Mouse (Mus musculus): ENCODE results near the gene Ada.

Gene Ada

DNA sequence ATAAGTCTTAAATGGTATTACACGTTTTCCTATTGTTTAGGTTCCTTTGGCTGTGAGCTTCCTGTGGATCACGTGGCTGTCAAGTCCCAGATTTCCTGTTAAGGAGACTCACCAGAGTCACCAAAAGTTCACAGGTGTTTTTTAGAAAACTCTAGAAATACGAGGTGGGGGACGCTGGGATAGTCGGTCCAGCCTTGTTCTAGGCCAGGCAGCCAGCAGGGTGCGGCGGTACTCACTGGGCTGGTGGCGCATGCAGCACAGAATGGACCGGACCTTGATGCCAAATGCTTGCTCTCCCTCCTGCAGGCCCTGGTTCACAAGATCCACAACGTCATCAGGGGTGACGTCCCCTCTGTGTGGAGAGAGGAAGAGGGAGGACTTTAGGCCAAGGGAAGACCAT, 18.0 kb downstream of the Ada start:
- no peak for DNase-seq (ENCODE audit: low read depth, low spot score)

DNA sequence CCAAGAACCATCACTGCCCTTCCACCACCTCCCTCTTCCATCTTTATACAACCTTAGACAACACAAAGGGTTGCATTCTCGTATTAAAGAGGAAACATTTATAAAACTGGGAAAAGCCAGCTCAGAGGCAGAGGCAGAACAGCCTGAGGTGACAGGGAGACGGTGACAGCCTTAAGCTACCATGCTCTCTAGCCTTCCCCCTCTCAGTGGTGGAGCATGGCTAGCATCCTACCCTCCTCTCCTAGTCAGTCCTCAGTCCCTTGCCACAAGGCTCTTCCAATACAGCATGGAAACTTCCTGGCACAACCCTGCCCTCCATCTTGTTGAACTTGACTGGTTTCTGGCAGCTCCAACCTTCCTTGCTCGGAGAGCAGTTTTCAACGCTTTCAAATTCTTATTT, 21.7 kb downstream of the Ada start:
- DNase-seq (ENCODE audit: low read depth, low spot score) = no peak

DNA sequence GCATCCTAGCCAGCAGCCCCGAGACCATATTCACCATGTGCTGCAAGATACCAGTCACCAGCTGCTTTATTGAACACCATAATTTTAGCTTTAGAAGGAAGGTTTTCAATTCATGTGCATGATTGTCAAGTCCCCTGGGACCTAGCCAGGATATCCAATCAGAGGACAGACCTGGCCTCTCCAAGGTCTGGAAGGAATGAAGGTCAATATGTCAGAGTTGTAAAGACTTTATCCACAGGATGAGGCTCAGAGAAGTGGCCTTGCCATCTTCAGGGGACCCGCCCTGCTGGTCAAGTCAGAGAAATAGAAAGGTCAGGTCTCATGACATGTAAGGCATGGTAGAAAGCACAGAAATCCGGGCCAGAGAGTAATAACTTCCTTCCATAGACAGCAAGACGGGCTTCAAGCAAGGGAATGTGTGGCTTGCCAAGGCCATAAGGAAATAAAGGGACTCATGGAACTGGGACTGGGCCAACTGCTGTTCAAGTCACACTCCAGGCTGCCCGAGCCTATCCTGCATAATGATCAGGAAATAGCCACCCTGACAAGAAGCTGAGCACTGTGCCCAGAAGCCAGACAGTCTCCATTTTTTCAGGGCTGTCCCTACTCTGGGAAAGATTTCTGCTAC, 23.2 kb downstream of the Ada start:
- DNase-seq (ENCODE audit: low read depth, low spot score) = no peak

DNA sequence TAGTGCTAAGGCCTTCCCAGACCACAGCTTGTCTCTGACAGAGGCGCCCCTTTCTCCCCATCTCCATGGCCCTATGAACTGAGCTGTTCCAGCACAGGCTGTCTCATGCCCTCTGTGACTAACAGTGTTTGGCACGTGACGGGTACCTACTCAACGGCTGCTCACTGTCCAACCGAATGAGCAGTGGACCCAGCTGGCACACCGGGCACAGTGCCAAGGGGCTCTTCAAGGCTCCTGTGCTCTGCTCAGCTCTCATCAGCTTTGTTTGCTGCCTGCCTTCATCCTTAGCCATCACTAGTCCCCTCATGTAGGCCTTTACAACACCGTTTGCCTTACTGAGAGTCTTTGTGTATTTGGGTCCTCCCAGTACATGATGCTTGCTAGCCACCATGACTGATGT, 27.5 kb downstream of the Ada start:
- no peak for DNase-seq (ENCODE audit: low read depth, low spot score)

DNA sequence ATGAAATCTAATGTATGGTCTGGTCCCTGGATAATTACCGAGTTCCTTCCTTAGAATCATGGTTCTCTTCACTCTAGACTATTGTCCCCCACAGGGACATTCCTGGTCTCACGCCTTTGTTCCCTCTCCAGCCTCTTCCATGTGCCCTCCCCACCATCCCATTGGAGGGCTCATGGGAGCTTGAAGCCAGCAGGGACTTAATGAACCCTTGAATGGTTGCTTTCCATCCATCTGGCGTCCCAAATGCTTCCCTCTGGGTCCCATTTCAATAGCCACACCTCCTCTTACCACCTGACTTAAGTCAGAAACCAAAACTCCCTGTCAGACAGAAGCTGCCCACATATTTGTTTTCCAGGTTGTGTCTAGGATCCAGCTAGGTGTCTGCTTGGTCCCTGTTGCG, 30.4 kb downstream of the Ada start:
- no peak for DNase-seq (ENCODE audit: low read depth, low spot score)

DNA sequence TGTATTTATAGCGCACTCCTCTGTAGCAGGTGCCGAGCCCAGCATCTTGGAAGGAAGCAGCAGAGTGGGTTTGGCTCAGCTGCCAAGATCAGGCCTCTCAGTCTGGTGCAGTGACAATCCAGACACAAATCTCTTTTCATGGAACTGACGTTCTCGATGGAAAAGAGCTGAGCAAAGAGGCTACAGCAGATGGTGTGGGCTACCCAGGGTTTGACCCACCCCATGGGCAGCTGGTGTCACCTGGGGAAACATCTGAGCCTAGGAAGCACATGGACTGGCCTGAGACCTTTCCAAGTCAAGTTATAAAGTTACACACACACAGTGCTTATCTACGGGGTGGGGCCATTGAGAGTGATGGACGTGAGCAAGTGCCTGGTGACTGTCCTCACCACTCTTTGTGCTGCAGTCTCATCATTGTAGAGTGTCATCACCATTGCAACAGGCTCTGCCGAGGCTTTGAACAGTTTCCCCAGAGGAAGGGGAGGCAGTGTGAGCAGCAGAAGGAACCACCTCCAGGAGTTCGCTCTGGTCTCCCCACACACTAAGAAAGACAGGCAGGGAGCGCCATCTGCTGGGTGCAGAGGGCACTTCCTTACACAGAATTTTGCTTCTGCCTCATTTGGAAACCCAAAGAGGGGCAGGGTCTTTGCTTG, 31.0 kb downstream of the Ada start:
- peak; percentile 53 for DNase-seq (ENCODE audit: low read depth, low spot score)

DNA sequence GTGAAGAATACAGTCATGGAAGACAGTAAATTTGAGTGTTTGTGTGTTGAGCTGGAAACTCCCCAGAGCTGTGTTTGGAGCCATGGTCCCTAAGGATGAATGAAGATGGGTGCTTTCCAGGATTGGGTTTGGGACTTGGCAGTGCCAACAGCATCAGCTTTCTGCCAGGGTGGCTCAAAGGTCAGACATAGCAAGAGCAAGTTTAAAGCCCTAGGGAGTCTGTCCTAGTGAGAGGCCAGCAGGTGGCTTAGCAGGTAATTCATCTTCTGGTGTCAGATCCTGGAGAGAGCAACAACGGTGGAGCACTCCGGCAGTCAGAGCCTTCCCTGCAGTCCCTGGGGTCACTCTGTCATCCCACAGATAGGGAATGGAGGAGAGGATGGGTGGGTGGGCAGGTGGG, 31.5 kb downstream of the Ada start:
- no peak for DNase-seq (ENCODE audit: low read depth, low spot score)

DNA sequence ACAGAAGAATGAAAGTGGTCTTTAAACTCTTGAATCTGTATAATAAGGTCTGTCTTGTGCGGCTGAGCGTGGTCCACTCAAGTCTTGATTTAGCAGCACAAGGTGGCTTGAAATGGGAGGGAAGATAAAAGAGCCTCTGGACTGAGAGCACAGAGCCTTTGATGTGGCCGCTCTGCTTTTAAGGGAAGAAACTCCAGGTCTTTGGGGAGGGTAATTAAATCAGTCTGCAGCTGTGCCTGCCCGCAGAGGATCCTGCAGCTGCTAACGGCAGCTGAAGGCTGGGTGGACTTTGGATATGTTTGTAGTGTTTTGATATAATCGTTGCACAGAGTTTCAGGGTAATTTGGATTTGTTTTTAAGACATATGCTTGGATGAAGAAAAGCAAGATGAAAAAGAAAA, 33.2 kb downstream of the Ada start:
- no peak for DNase-seq (ENCODE audit: low read depth, low spot score)

DNA sequence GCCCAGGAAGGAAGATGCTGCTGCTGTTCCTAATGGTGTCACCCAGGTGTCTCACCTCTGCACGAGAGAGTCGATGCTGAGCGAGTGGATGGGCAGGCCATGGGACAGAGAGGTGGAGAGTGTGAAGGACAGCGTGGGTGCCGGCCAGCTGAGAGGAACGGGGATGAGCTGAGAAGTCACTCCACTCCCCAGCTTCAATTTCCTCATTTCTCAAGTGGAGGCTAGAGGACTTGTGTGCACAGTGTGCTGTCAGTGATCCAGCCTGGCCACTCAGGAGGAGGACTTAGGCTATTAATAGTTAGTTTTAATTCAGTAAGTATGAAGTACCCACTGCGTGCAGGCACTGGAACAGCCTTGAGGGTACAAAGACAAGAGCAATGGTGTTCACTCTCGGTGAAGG, 33.6 kb downstream of the Ada start:
- no peak for DNase-seq (ENCODE audit: low read depth, low spot score)

DNA sequence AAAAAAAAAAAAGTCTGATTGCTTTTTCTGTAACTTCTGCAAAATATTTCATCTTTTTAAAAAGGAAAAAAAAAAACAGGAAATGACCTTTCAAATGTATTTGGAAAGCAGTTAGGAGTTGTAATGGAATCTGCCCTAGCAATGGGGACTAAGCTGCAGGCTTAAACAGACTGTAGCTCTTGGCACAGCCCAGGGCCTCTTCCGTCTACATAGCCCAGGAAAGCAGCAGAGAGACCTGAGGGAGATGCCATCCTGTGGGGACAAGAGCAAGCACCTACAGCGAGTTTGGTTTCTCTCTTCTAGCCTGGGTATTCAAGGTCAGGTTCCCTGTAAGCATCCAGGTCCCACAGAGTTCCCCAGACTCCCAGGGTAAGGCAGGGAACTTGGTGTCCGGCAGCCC, 36.7 kb downstream of the Ada start:
- no peak for DNase-seq (ENCODE audit: low read depth, low spot score)

DNA sequence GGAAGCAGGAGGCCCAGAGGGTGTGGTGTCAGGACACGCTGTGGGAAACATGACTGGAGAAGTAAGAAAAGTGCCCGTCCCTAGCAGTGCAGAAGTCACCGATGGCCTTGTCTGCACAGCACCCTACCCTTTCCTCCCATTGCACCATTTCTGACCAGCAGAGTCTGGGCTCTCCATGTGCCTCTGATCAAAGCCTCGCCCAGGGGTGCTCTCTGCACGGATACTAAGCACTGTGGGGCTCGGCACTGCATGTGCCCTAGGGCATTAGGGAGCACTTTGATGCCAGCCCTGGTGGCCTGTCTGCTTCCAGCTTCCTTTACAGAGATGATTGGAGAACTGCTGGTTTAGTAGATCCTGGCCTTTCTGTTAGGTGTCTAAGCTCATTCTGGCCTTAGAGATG, 37.2 kb downstream of the Ada start:
- DNase-seq (ENCODE audit: low read depth, low spot score) = no peak

DNA sequence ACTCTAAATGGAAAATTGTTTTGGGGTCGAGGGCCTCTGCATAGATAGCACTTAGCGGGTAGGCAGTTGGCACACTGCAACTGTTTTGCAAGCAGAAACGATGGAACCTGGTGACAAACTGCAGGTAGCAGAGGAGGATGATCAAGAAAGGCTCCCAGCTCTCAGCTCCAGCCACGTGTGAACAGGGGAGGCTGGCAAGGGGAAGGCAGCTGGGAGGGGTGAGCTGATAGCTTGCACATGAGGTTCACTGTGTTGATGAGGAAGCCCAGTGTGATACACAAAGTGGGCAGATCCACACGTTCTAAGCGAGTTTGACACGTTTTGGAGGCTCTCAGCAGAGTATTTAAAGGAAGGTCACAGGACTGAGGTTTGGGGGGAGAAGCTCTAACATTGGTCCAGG, 37.6 kb downstream of the Ada start:
- no peak for DNase-seq (ENCODE audit: low read depth, low spot score)

DNA sequence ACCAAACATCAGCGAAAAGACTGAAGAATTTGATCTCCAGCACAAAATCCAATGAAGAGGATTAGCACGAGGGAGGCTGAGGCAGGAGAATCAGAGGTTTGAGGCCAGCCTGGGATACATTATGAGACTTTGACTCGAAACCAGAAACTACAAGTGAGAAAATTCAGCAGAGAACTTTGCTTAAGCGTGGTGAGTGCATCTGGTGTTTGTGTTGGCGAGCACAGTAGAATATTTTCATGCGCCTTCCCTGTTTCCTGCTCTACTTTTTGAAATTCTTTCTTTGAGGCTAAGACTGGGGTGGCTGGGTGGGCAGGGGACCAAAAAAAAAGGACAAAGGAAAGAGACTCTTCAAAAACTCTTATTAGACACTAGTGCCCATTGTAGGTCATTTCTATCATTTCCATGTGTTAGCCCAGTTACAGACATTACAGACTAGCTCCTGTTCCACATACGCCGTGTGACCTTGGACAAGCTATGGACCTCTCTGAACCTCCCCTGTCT, 38.6 kb downstream of the Ada start:
- DNase-seq (ENCODE audit: low read depth, low spot score) = no peak

DNA sequence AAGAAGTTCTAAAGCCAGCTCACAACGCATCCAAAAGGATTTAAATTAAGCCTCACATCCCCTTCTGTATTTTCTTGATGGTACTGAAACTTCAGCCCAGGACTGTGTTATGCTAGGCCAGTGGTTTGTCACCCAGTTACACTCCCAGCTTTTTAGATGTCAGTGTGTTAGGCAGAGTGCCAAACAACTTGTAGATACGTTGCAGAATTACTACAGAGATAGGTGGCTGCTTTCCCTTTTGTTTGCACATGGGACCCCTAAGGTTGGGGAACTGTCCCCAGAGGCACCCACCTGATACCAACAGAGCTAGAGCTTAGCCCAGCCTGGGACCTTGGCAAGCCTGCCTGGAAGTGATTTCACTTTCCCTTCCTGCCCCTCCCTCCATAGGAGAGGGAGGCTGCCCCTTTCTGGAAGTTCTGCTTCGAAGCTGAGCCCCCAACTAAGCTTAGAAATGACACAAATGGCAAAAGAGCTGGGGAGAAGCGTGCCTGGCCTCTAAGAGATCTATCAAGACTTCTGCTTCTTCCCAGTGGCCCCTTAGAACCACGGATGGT, 39.4 kb downstream of the Ada start:
- no peak for DNase-seq (ENCODE audit: low read depth, low spot score)

DNA sequence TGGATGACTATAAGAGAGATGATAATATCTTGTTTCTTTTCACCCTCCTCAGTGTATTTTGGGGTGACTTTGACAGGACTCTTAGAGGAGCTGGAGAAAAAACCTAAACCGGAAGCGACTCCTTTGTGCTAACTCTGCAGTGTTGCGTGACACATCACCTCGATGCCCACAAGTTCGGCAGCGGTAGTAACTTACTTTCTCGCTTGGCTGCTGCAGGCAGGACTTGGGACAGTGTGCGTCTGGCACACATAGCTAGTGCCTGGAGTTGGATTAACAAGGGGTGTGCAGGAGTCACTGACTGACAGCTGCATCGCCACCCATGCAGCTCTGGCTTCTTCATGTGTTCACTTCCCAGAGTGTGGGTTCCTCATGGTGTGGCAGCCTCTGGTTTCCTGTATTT, 40.0 kb downstream of the Ada start:
- DNase-seq (ENCODE audit: low read depth, low spot score) = no peak

DNA sequence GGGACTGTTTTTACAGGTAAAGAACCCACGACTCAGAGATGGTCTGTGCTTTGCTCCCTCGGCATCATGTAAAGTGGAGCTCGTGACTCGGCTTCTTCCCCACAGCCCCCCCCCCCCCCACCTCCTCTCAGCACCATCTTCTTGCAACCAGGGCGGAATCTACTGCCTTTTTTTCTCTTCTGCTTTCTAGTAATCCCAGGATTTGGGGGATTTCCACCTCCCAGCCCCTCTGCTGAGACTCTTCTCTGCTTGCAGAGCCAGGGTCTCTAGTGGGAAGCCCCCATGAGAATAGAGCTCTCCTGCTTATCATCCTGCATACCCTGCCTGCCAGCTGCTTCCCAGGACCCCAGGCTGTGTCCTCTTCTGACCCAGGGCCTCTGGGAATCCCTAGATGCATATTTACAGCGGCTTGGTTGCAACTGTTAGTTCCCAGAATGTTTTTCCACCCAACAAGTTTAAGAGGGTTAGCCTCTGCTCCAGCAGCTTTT, 41.2 kb downstream of the Ada start:
- no peak for DNase-seq (ENCODE audit: low read depth, low spot score)

DNA sequence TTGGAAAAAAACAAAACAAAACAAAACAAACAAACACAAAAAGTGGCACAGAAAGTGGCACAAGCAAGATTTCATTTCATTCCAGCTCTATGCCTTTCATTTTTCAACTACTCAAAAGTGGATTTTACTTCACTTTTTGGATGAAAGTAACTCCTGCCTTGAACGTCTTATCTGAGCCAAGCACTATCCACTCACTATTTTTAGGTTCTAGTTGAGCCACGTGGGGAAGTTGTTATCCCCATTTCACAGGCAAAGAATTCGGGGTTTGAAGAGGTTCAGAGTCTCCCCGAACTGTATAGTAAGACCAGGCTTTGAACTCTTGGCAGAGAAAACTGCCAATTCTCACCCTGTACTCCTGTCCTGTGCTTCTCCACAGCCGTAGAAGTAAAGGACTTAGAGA, 41.7 kb downstream of the Ada start:
- no peak for DNase-seq (ENCODE audit: low read depth, low spot score)

DNA sequence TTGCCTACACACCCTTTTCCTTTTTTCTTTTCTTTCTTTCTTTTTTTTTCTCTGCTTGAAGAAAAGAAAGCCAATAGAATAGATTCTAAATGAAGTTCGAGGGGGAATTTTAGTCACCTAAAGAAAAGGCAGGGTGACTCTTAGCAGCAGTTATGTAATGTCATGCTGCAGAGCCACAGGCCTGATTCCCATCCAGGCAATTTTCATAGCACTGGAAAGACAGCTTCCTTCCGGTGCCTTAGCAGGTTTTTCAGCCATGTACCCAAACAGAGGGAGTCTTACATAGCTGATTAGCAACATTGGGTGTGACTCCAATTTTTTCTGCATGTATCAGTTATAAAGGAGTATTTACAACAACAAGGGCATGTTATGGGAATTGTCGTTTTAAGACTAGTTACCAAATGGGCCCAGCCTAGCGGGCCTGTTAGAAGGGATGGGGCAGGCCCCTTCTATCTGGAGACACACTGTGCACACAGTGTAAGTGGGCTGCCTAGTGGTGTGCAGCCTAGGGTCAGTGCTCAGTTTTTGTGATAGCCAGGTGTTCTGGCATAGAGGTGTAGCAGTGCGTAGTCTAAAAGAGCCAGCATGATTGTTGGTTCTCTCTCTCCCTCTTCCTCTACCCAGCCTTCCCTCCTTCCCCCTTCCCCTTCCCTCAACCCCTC, 46.3 kb downstream of the Ada start:
- DNase-seq (ENCODE audit: low read depth, low spot score) = no peak

DNA sequence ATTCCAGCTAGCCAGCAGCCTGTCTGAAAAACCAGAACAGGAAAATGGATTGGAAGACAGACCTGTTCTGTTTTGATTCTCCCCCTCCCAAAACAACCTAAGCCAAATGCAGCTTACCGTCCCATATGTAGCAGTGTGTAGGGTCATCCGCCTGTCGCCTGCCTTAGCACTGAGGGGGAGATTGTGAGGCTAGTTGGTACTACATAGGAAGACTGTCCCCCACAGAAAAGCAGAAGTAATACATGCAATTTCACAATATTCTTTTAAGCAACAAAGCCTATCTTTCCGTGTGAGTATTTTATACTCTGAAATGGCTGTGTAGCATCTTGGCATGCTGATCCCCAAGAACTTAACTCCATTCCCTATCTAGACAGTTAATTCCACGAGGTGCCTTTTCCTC, 47.1 kb downstream of the Ada start:
- DNase-seq (ENCODE audit: low read depth, low spot score) = no peak

DNA sequence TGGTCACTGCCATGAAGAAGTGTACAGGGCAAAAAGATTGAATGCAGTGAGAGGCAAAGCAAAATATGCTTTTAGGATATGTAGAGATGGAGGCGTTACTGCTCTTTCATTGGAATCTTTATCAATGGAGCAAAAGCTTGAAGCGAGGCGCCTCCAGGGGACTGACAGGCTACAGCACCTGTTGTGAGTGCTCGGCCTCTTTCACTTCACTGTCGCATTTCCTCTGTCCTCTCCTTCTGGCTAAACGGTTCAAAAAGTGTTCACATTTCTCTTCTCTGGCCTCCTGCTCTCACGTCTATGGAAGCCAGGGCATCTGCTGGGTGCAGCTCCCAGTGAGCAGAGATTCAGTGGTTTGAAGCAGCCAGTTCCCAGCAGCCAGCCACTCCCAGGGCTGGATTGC, 47.6 kb downstream of the Ada start:
- DNase-seq (ENCODE audit: low read depth, low spot score) = no peak

DNA sequence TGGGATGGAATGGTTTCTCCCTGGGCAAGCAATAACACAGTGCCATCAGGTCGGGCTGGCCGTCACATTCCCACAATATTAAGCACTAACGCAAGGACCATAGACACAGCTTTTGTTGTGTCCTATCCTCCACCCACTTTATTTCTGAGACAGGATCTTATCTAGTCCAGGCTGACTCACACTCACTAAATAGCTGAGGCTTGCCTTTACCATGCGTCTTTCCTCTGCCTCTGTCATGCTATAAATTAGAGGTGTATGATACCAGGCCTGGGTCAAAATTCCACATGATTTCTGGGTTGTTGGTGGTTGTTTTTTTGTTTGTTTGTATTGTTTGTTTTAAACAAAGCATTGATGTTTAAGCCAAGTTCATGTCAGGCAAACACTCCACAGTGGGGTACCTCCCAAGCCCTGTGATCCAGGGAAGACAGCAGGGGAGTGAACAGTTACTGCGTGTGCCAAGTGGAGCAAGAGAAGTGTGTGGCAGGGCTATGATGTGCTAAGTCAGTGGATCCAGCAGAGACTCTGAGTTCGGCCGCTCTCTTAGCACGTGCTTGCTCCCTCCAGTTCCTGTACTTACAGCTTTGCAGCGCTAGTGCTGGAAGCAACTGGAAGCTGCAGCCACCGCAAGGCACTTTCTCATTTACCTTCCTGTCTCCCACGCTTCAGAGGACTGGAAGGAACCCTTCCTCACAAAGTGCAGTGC, 50.8 kb downstream of the Ada start:
- no peak for DNase-seq (ENCODE audit: low read depth, low spot score)
